12 mouse cellular contexts compared by ENCODE assay signal in the genomic region with DNA sequence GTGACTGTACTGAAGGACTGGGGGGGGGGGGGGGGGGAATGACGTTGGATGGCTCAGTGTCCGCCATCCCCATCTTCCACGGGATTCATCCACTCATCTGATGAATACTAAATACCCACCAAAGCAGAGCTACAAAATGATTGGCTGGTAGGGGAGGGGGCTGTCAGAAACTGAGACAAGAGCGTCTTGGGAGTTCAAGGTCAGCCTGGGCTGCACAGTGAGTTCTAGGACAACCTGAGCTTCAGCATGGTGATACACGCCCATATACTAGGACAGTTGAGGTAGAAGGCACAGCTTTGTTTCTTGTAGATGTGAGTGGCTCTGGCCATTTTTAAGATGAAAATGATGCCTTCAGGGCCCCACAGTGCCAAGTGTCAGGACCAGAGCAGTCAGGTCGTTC.
"Had no signal": no experiment of that assay in that cellular context is flagged by ENCODE, and none has a peak within 500 bp of the region (broad histone marks: within the 10 kb centered on the region; RNA-seq: fewer than 3 reads in every experiment).

No protein-coding gene starts in this region.

- DNase-seq: left cerebral cortex, postnatal 4 days; liver; liver, embryonic 13.5 days; liver, postnatal 0 days; lung, adult 18-20 months; lung, adult 2 months; lung, embryonic 14.5 days; lung, postnatal 10 days; lung, postnatal 14 days; lung, postnatal 36 days; lung, postnatal 4 days; midbrain, embryonic 14.5 days had no signal
